Mouse (Mus musculus) layer of hippocampus, postnatal 36 days (tissue): ENCODE results near the gene Psmb10. TPM values are rescaled to one million over a fixed set of nuclear protein-coding genes. Genes with fewer than 3 reads are reported as not detected.
"Not testable (repeated sequence)": the region's sequence is repeated elsewhere in the genome, so short reads cannot be mapped to it uniquely, and the experiment has no call there.

ENCODE experiments used
- DNase-seq, 2 experiments: peaks; one replicate each; pipeline ENCODE4 v3.0.0; 2022
- total RNA-seq, 2 experiments: library from RNA; stranded (reverse); gene quantifications; 2 replicates each; pipeline ENCODE4 v1.2.3; 2021

Psmb10 gene
- 10 to 100 TPM; 57.0 to 69.0 TPM for total RNA-seq

DNA sequence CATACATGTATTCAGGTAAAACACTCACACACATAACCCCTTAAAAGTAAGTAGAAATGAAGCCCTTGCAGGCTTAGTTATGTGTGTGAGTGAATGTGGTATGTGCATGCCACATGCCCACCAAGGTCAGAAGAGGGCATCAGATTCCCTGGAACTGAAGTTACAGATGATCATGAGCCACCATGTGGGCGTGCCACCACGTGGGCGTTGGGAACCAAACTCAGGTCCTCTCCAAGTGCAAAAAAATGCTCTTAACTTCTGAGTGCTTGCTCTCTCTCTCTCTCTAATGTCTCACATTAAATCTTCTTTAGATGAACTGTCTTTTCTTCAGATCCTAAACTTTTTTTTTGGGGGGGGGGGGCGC is at the start of gene Psmb10:
TSS of gene Psmb10 (minus strand) at position 139 of the 364 bp plus-strand sequence.
- DNase-seq = no peak

DNA sequence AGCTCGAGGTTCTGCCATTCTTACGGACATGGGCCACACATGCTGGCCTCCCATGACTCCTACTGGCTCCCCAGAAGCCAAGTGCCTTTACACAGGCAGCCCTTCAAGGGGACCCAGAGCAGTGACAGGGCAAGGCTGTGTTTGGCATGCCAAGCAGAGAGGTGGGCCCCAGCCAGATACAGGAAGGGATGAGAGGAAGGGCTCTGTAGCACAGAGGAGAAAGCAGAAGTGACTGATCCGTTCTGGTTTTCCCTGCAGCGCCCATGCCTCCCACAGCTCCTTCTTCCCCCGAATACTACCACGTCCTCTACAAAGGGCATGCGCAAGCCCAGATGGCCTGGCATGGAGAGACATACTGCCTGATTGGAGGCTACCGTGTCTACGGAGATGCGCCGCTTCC is 45.2 kb upstream of the Psmb10 start:
- not testable (repeated sequence) for DNase-seq

DNA sequence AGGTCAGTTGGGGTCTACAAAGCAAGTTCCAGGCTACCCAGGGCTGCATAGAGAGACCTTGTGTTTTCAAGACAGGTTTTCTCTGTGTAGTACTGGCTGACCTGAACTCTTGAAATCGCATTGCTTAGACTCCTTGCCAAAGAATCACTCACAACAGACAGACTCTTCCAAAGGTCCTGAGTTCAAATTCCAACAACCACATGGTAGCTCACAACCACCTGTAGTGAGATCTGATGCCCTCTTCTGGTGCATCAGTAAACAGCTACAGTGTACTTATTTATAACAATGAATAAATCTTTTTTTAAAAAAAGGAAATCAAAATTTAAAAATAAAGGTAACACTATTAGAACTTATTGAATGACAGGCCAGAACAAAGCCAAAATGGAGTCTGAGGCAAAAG is 42.9 kb upstream of the Psmb10 start:
- DNase-seq = no peak

DNA sequence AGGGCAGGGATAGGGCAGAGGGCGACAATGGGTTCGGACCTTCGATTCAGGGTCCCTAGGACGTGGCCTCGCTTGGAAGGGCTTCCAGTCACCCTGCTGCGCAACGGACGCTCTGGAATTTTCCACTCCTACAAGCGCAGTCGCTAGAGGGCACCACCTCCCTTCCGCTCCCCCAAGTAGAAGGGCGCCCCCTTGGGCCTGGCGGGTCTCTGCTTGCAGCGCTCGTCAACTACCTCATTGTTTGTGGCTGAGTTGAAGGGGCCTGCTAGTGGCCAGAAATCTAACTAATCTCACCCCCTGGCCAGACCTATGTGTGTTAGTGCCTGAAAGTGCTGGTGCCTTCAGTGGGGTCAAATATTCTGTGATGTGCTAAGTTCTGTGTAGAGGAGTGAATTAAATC is 41.1 kb upstream of the Psmb10 start, which contains the start of gene Dpep3:
TSS of gene Dpep3 (minus strand) at position 105 of the 400 bp plus-strand sequence.
- DNase-seq = no peak

DNA sequence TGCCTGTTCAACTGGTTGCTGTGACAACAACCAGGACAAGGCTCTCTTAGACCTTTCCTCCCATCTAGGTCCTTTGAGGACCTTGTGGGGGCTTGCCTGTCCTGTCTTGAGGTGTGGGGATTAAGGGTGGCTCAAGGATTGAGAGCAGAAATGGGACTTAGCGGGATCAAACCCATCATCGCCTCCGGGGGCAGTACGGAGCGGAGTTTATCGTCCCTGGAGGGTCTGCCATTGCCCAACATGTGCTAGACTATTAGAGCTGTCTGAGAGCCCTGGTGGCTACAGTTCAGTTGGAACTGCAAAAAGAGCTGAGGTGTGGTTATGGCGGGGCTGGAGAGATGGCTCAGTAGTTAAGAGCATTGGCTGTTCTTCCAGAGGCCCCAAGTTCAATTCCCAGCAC is 37.1 kb upstream of the Psmb10 start:
- no peak for DNase-seq

DNA sequence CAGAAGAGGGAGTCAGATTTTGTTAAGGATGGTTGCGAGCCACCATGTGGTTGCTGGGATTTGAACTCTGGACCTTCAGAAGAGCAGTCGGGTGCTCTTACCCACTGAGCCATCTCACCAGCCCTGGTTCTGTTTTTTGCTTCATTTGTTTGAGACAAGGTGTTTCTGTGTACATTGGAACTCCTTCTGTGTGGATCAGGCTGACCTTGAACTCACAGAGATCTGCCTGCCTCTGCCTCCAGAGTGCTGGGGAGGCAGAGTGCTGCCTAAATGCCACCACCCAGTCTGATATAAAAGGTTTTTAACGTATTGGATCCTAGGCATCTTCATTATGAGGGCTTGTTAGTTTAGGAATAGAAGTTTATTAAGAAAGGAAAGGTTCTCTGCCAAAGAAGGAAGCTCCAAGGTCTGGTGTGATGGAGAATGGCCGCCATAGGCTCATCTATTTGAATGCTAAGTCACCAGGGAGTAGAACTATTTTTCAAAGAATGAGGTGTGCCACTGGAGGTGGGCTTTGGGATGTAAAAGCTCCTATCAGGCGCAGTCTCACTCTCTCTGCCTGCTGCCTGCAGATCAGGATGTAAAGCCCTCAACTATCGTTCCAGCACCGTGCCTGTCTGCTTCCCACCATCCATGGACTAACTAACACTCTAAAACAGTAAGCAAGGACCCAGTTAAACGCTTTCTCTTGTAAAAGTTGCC is 32.9 kb upstream of the Psmb10 start:
- no peak for DNase-seq

DNA sequence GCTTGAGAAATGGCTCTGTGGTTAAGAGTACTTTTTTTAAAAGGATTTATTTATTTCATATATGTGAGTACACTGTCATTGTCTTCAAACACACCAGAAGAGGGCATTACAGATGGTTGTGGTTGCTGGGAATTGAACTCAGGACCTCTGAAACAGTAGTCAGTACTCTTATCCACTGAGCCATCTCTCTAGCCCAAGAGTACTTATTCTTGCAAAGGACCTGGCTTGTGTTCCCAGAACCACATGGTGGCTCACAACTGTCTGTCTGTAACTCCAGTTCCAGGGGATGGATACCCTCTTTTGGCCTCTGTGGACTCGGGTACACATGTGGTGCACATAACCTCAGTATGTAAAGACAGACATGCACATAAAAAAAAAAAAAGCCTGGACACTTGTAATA is 31.1 kb upstream of the Psmb10 start:
- DNase-seq = no peak

DNA sequence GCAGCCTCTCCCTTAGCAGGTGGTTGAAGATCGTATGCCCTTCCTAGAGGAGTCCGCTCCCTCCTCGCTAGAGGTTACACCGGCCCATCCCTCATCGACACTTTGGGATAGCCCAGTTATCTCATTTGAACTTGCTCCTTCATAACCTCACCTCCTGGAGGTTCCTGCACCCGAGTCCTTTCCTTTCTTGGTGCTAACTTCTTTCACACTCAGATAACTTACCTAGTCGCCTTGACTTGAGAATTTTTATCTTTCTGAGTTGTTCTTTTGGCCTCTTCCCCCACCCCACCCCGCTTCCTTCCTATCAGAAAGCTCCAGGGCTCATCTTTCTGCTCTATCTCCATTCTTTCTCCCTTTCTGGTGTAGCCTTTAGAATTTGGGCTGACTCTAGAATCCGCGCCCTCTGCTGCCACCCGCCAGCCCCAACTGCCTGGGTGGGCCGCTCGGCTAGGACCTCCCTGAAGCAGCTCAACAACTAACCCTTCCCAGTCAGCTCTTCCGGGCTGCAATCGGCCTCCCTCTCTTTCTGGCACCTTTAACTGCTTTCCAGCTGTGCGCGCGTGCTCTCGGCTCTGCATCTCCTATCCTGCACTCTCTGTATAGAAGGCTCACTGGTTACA is 28.6 kb upstream of the Psmb10 start:
- DNase-seq = no peak

DNA sequence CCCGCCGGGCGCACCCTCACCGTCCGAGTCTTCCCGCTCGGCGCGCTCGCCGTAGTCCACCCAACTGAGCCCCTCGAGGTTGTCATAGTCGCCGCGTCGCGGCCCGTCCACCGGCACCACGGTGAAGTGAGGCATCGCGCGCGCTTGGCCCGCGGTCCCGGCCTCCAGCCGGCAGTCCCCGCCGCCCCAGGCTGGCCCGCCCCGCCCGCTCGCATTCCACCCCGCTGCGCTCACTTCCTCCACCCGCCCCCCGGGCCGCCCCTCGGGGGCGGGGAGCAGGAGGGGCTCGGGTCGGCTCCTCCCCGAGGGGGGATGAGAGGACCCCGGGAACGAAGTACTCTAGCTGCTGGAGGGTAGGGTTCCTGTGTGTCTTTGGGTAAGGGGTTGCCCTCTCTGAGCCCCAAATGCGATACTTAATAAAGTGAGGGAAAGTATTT is 27.7 kb upstream of the Psmb10 start, which contains the start of gene Slc12a4:
TSS of gene Slc12a4 (minus strand) at position 193 of the 437 bp plus-strand sequence.
- peak; percentile 40 to 42 for DNase-seq

DNA sequence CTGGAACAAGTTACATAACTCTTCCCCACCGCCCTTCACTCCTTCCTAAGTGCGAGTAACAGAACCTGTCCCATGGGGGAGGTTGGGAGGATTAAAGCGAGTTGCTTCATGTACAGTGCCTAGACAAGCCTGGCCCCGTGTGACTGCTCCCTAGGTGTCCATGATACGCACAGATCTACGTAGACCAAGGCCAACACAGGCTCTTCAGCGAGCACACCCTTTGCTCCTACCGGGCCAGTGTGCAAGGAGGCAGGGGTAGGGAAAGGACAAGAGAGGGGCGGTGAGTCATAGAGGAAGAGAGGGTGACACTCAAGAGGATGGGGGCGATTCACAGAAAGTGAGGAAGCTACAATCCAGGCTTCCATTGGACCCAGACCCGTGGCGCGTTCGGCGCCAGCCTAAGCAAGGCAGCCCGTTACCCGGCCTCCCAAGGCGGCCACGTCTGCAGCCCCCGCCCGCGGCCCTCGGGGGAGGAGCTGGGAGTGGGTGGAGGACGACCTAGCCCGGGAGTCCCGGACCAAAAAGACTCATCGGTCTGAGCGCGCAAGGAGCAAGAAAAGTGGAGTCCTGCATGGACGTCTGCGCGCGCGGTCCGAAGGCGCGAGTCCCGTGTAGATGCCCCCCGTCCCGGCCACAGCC is 27.1 kb upstream of the Psmb10 start:
- DNase-seq = peak in 1 of 2 experiments; percentile 24

DNA sequence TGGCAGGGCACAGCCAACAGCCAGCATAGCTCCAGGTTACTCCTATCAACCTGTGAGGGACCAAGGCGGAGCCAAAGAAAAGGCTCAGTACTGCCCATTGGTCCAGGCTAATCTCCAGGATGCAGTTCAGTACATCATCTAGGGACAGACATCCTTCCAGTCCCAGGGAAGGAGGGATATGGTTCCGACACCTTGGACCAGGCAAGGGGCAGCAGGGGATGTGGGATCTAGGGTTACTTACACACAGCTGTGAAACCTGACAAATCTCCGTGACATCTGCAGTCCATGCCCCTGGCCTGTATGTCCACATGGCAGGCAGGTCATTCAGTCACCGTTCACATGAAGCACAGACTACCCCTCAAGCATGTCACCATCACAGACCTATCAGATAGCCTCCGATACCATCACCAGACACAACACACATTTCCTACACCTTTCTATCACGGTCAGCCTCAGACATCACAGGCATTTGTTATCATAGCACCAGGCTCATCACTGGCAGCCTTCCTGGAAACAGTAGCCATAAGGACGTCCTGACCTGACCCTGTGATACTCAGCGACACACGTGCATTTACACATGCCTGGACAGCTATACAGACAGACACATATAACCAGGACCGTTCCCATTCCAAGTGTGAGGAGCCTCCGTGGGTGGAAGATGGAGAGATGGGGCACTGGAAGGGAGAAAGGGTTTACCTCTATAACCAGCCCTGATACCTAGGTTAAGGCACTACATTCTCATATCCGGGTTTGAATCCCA is 26.4 kb upstream of the Psmb10 start:
- DNase-seq = no peak

DNA sequence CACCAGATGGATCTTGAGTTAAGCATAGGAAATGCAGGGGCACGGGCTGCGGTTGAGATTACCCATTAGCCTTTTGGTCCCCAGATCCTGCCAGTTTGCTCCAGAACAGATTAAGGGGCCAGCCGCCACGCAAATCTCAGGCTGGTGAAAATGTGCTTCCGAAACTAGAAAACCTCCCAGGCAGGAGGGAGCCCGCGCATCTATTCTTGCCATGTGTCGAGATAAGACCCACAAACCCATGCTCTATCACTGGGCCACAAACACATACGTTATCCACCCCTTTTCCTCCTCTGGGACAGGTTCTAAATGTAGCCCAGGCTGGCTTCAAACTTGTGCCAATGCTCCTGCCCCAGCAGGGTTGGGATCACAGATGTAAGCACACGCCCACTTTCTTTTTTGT is 23.3 kb upstream of the Psmb10 start:
- DNase-seq = no peak

DNA sequence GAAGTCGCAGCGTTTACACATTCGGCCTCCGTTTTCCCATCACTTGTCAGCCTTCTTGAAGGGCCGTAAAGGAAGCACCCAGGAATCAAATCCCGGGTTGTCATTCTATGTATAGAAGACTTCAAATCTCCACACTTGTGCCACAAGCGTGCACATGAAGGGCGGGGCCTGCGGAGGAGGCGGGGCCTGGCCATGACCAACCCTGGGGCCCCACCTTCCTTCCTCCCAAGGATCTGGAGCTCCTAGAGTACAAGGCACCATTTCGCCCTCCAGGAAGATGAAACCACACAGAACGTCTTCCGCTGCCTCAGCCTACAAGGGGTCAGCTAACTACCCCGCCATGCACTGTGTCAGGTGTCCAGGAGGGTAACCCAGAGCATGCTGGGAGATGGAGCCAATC is 22.9 kb upstream of the Psmb10 start:
- DNase-seq = no peak

DNA sequence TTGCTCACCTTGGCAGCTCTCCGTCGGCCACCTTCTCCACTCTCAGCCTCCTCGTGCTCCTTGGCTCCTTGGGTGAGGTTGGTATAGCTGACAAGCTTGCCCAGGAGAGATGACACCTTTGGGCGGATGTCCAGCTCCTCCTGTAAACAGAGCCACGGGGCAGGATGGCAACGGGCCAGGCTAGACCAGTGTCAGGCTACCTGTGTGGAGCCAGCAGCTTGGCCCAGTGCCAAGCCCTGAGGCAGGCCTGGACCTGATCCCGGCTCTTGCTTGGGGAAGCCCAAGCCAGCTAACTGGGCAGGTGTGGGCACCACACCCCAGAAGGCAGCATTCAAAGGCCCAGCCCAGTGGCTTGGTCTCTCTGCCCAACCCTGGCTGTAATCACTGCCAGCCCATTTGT is 21.1 kb upstream of the Psmb10 start:
- no peak for DNase-seq

DNA sequence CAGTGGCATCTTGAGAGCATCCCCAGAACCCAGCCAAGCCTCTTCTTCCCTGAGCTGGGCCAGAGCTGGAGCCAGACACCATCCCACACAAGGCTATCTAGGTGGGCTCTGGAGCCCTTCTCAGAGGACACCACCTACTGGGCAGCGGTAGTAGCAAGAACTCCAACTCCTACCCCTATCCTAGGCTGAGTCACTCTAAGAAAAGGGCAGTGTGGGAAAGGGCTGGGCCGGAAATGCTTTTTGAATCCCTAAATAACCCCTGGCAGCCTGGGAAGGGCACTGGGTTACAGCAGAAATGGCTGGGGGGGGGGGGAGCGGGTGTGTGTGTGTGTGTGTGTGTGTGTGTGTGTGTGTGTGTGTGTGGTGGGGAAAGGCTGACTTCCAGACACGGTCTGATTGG is 19.6 kb upstream of the Psmb10 start:
- DNase-seq = no peak

DNA sequence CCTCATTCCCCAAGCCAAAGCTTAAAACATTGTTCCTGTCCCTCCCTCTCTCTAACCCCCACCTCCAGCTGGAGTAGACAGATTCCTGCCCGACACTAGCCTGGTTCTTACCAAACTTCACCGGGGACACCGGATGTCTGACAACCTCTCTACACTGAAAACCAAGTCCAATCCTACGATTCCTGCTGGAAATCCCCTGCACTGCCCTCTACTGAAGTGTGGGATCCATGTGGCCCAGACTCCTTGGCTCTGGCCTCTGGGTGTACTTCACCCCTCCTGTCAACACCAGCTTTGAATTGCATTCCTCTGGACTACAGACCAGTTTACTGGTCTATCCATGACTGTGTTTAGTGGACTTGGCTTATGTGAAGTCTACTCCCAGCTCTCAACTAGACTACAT is 18.3 kb upstream of the Psmb10 start:
- no peak for DNase-seq

DNA sequence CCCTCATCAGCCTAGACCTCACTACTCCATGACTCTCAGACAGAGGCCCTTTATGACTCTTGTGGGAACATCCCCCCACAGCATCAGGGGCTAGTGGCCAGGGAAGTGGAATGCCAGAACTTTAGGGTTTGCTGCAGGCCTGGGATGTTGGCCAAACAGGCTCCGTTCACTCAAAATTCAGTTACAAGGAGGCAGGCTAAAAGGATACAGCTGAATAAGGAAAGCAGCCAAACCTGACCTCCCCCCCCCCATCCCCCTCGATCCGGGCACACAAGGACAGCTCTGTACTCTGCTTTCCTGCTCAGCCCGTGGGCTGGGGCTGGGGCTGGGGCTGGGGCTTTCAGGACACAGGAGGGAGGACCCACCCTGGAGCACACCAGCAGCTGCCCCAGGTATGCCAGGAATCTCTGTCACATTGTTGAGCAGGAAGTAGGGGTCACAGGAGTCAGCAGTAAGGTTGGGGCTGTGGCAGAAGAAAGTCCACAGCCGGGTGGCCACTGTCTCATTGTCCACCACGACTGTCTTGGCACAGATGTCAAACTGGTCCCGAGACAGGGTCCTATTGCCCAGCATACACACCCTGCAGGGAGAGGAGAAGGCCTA is 12.9 kb upstream of the Psmb10 start:
- peak; percentile 61 to 62 for DNase-seq

DNA sequence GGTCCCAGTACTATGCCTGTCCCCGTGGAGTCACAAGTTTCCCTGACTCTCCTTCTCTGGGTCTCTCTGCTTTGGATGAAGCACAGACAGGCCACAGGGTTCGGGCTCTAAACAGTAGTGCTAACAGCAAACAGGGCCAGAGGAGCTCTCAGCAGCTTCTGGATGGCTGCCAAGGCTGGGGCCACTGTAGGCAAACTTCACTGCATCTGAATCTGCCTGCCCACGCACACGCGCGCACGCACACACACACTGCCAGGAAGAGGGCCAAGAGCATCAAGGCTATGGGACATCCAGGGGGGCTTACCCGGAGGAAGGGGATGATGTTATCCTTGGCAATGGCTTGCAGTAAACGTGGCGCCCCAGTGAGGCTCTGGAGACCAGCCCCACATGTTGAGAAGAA is 11.1 kb upstream of the Psmb10 start:
- DNase-seq = peak; percentile 43 to 44

DNA sequence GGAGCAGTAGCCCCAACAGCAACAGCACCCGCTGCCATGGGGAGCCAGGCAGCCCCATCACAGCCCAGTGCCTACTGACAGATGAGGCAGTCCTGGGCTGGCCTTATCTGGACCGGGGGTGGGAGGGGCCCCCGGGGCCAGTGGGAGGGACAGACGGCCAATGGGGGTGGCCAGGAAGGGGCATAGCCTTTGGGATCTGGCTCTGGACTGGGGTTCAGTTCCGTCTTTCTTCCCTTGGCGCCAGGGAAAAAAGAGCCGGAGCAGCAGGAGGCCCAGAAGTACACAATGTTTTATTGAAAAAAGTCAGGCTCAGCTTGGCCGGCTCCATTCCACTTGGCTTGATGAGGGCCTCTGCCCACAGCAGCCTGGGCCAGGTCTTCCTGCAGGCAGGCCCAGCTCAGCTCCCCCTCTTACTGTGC is 5.1 kb upstream of the Psmb10 start, which contains the start of gene Lcat:
TSS of gene Lcat (minus strand) at position 62 of the 419 bp plus-strand sequence.
- peak; percentile 57 to 64 for DNase-seq

DNA sequence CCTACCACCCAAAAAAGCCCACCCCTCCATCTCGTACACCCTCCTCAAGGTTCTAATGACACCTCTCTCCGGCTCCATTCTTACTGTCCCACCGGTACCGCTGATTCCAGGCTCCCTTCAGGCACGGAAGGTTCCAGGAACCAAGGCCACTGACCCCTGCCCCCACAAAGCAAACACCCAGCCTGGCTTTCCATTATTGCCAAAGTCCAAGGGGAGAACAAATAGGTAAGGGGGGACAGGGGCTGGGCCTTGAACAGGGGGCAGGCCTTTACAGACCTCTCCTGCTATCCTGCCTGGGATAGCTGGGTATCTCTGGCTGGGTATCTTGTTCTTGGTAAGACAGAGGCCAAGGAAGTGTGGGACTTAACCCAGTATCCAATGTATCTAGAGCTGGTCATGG is 4.3 kb upstream of the Psmb10 start:
- DNase-seq = no peak

DNA sequence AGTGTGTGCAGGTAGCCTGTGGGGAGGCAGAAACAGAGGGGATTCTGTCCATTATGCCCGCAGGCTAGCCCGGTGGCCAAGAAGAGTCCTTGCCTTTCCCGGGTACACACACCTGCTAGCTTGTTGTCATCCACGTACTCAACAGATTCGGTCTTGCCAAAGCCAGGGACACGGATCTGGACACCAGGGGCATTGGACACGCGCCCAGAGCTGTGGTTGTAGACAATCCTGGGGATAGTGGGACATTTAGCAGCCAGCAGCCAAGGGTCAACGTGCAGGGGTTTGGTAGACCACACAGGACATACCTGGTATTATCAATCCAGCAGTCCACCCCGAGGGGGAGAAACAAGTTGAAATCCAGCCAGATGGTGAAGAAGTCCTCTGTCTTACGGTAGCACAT is 3.8 kb upstream of the Psmb10 start:
- no peak for DNase-seq
